Mouse (Mus musculus): Measurements from ENCODE around the gene Cdc42se2.

The Cdc42se2 gene

GRCm38 (mm10) chr11:54787488-54788474 lies at the start of gene Cdc42se2:
Gene Cdc42se2, minus strand, starts transcription at chr11:54787675.
- peak; percentile 95 to 96 for DNase-seq (ENCODE audit: low spot score in 2 of 2)

- DNase-seq (ENCODE audit: low spot score in 2 of 2): peak in 1 of 2 experiments; percentile 23
Observed at GRCm38 (mm10) chr11:54836106-54836505, 48.6 kb upstream of the Cdc42se2 start.

- no peak for DNase-seq (ENCODE audit: low spot score in 2 of 2)
Observed at GRCm38 (mm10) chr11:54834596-54834995, 47.1 kb upstream of the Cdc42se2 start.

GRCm38 (mm10) chr11:54833833-54834232 lies 46.4 kb upstream of the Cdc42se2 start:
- no peak for DNase-seq (ENCODE audit: low spot score in 2 of 2)

GRCm38 (mm10) chr11:54826819-54827218 lies 39.3 kb upstream of the Cdc42se2 start:
- no peak for DNase-seq (ENCODE audit: low spot score in 2 of 2)

GRCm38 (mm10) chr11:54825774-54826173 lies 38.3 kb upstream of the Cdc42se2 start:
- DNase-seq (ENCODE audit: low spot score in 2 of 2): no peak

GRCm38 (mm10) chr11:54823467-54823866 lies 36.0 kb upstream of the Cdc42se2 start:
- no peak for DNase-seq (ENCODE audit: low spot score in 2 of 2)

- DNase-seq (ENCODE audit: low spot score in 2 of 2): no peak
Observed at GRCm38 (mm10) chr11:54819489-54819888, 32.0 kb upstream of the Cdc42se2 start.

GRCm38 (mm10) chr11:54817449-54817848 lies 30.0 kb upstream of the Cdc42se2 start:
- no peak for DNase-seq (ENCODE audit: low spot score in 2 of 2)

GRCm38 (mm10) chr11:54815659-54816058 lies 28.2 kb upstream of the Cdc42se2 start:
- no peak for DNase-seq (ENCODE audit: low spot score in 2 of 2)

- no peak for DNase-seq (ENCODE audit: low spot score in 2 of 2)
Observed at GRCm38 (mm10) chr11:54812812-54813516, 25.5 kb upstream of the Cdc42se2 start.

GRCm38 (mm10) chr11:54812314-54812713 lies 24.8 kb upstream of the Cdc42se2 start:
- no peak for DNase-seq (ENCODE audit: low spot score in 2 of 2)

GRCm38 (mm10) chr11:54811054-54811453 lies 23.6 kb upstream of the Cdc42se2 start:
- no peak for DNase-seq (ENCODE audit: low spot score in 2 of 2)

- DNase-seq (ENCODE audit: low spot score in 2 of 2): no peak
Observed at GRCm38 (mm10) chr11:54809582-54809981, 22.1 kb upstream of the Cdc42se2 start.

GRCm38 (mm10) chr11:54808177-54808576 lies 20.7 kb upstream of the Cdc42se2 start:
- no peak for DNase-seq (ENCODE audit: low spot score in 2 of 2)

- no peak for DNase-seq (ENCODE audit: low spot score in 2 of 2)
Observed at GRCm38 (mm10) chr11:54807669-54808068, 20.2 kb upstream of the Cdc42se2 start.

- no peak for DNase-seq (ENCODE audit: low spot score in 2 of 2)
Observed at GRCm38 (mm10) chr11:54806891-54807290, 19.4 kb upstream of the Cdc42se2 start.

GRCm38 (mm10) chr11:54805196-54805595 lies 17.7 kb upstream of the Cdc42se2 start:
- DNase-seq (ENCODE audit: low spot score in 2 of 2): peak in 1 of 2 experiments; percentile 66

GRCm38 (mm10) chr11:54802621-54803020 lies 15.1 kb upstream of the Cdc42se2 start:
- DNase-seq (ENCODE audit: low spot score in 2 of 2): no peak

- peak in 1 of 2 experiments; percentile 48 for DNase-seq (ENCODE audit: low spot score in 2 of 2)
Observed at GRCm38 (mm10) chr11:54801791-54802558, 14.5 kb upstream of the Cdc42se2 start.

- no peak for DNase-seq (ENCODE audit: low spot score in 2 of 2)
Observed at GRCm38 (mm10) chr11:54796551-54796950, 9.1 kb upstream of the Cdc42se2 start.

- DNase-seq (ENCODE audit: low spot score in 2 of 2): no peak
Observed at GRCm38 (mm10) chr11:54794678-54795077, 7.2 kb upstream of the Cdc42se2 start.
